ENCODE assay signal across 20 mouse cellular contexts in genomic region chr7:70813101-70813500, GRCm38 (mm10).
DNase-seq lines count a peak whose midpoint lies in the region; ATAC-seq and TF ChIP-seq lines count a peak whose summit lies in the region.
"Had no signal": no experiment of that assay in that cellular context is flagged by ENCODE, and none has a peak within 500 bp of the region (broad histone marks: within the 10 kb centered on the region; RNA-seq: fewer than 3 reads in every experiment).

No protein-coding gene starts in this region.

- no peak for TF ChIP-seq CTCF in kidney, postnatal 0 days (IDR thresholded peaks at IDR 0.05; ENCODE audit: low read depth)

- H3K9me3 ChIP-seq in kidney, embryonic 14.5 days (ENCODE audit: control insufficient read depth, low read length) = no peaks in the 10 kb centered on the region
- H3K9me3 ChIP-seq in kidney, postnatal 0 days (replicated peaks; ENCODE audit: low read length) = no peaks in the 10 kb centered on the region
- no peaks in the 10 kb centered on the region for H3K9me3 ChIP-seq in limb, embryonic 13.5 days
- H3K9me3 ChIP-seq: embryonic facial prominence, embryonic 15.5 days; liver, embryonic 12.5 days had no signal

- H3K36me3 ChIP-seq in kidney, embryonic 14.5 days (ENCODE audit: control insufficient read depth, insufficient read depth, low read length) = no peaks in the 10 kb centered on the region
- H3K36me3 ChIP-seq in kidney, postnatal 0 days (ENCODE audit: insufficient read depth, low read length) = no peaks in the 10 kb centered on the region
- no peaks in the 10 kb centered on the region for H3K36me3 ChIP-seq in limb, embryonic 13.5 days
- H3K36me3 ChIP-seq: embryonic facial prominence, embryonic 15.5 days; liver, embryonic 12.5 days had no signal

- H3K27me3 ChIP-seq in kidney, embryonic 14.5 days (ENCODE audit: control insufficient read depth, insufficient read depth, low read length) = no peaks in the 10 kb centered on the region
- H3K27me3 ChIP-seq in kidney, postnatal 0 days (ENCODE audit: insufficient read depth, low read length) = no peaks in the 10 kb centered on the region
- H3K27me3 ChIP-seq in limb, embryonic 13.5 days = peaks cover 14% of the 10 kb centered on the region; the same call in 1 of the 2 replicates
- H3K27me3 ChIP-seq: liver, embryonic 12.5 days had no signal

- peaks cover 9% of the 10 kb centered on the region for H3K4me1 ChIP-seq in kidney, embryonic 14.5 days (ENCODE audit: control insufficient read depth, insufficient read depth, low read length)
- H3K4me1 ChIP-seq in kidney, postnatal 0 days (replicated peaks; ENCODE audit: insufficient read depth, low read length) = peaks cover 4% of the 10 kb centered on the region; the same call in 1 of the 2 replicates
- H3K4me1 ChIP-seq in limb, embryonic 13.5 days = peaks cover 54% of the 10 kb centered on the region
- H3K4me1 ChIP-seq: liver, embryonic 12.5 days had no signal

- no peak overlapping the region for H3K9ac ChIP-seq in kidney, embryonic 14.5 days (ENCODE audit: low read depth, low read length)
- no peak overlapping the region for H3K9ac ChIP-seq in kidney, postnatal 0 days (ENCODE audit: low read depth, low read length)
- H3K9ac ChIP-seq in limb, embryonic 13.5 days = no peak overlapping the region
- H3K9ac ChIP-seq: embryonic facial prominence, embryonic 15.5 days; liver, embryonic 12.5 days; lung, embryonic 14.5 days had no signal

- 30% methylated on average over 5 of the region's 5 CpGs for WGBS in kidney, embryonic 14.5 days
- WGBS in kidney, postnatal 0 days = 38% methylated on average over 5 of the region's 5 CpGs
- WGBS in limb, embryonic 13.5 days = 16% methylated on average over 5 of the region's 5 CpGs

- intact Hi-C loops in left cerebral cortex, postnatal 36 days (cut with DNase I) = no loop called here

- H3K27ac ChIP-seq in kidney, embryonic 14.5 days (ENCODE audit: low read depth, low read length) = peak overlapping the region; percentile 53
- H3K27ac ChIP-seq in kidney, postnatal 0 days = peak overlapping the region; percentile 47
- no peak overlapping the region; the same call in 1 of the 2 replicates for H3K27ac ChIP-seq in limb, embryonic 13.5 days
- H3K27ac ChIP-seq: embryonic facial prominence, embryonic 15.5 days; liver, embryonic 12.5 days had no signal

- peak; percentile 72; the same call in 1 of the 2 replicates for ATAC-seq in kidney, embryonic 14.5 days (ENCODE audit: low FRiP score, low TSS enrichment)
- peak; percentile 76 for ATAC-seq in kidney, postnatal 0 days (replicated peaks; ENCODE audit: low FRiP score, low read depth)
- ATAC-seq in limb, embryonic 13.5 days (ENCODE audit: low FRiP score, low read depth) = peak; percentile 41
- ATAC-seq in cerebellum, adult (ENCODE audit: insufficient number of reproducible peaks, low FRiP score, low TSS enrichment) = no peak
- ATAC-seq: liver, embryonic 12.5 days had no signal

- H3K4me2 ChIP-seq in kidney, embryonic 14.5 days (replicated peaks; ENCODE audit: low read depth, low read length) = no peak overlapping the region
- H3K4me2 ChIP-seq in kidney, postnatal 0 days (ENCODE audit: low read length) = no peak overlapping the region
- H3K4me2 ChIP-seq in limb, embryonic 13.5 days (replicated peaks) = peak overlapping the region; percentile 30
- H3K4me2 ChIP-seq: embryonic facial prominence, embryonic 15.5 days; liver, embryonic 12.5 days; lung, embryonic 14.5 days had no signal

- no peak for DNase-seq in kidney, postnatal 25 days
- DNase-seq in embryo, embryonic 9.5 days (ENCODE audit: extremely low spot score) = peak; percentile 47
- peak; percentile 93 for DNase-seq in kidney, postnatal 0 days (ENCODE audit: low spot score)
- no peak for DNase-seq in left cerebral cortex, postnatal 36 days (ENCODE audit: low spot score in 2 of 2)
- DNase-seq in ovary, adult 18-20 months (ENCODE audit: low spot score) = no peak
- DNase-seq: cerebellum, adult 2 months; gastrocnemius, postnatal 10 days; heart, adult 18-20 months; heart, postnatal 36 days; lung, embryonic 14.5 days; lung, postnatal 36 days; right cerebral cortex, postnatal 14 days; spleen, adult 18-20 months; thymus, postnatal 36 days had no signal

- H3K4me3 ChIP-seq in kidney, embryonic 14.5 days (ENCODE audit: low read length) = no peak overlapping the region
- no peak overlapping the region for H3K4me3 ChIP-seq in kidney, postnatal 0 days (replicated peaks; ENCODE audit: low read depth, low read length)
- no peak overlapping the region for H3K4me3 ChIP-seq in limb, embryonic 13.5 days
- H3K4me3 ChIP-seq: embryonic facial prominence, embryonic 15.5 days; liver, embryonic 12.5 days; myocyte had no signal

Comparison
In these comparisons a context has a peak if more than half of its experiments do, and no peak if none do; other contexts are left out.
1. DNase-seq: peak in embryo, embryonic 9.5 days (single experiment) and kidney, postnatal 0 days (single experiment); none in kidney, postnatal 25 days (0 of 2), left cerebral cortex, postnatal 36 days (0 of 2) and ovary, adult 18-20 months (single experiment).